Mouse (Mus musculus): Measurements from ENCODE around the gene Nav2.

- TF ChIP-seq CTCF (conservative IDR thresholded peaks at IDR 0.05; ENCODE audit: low read length) (no peak), POU5F1 (IDR thresholded peaks at IDR 0.05; ENCODE audit: borderline replicate concordance, low read length) (no peak), NANOG (IDR thresholded peaks at IDR 0.05; ENCODE audit: borderline replicate concordance, low read length) (no peak)
These were observed 15.4 kb upstream of the Nav2 start for GRCm38 (mm10) chr7:48893093-48893492.

Measured in E14TG2a.4 (cell line).